Mouse (Mus musculus): ENCODE results near the gene Tlk2.

Tlk2 gene

GRCm38 (mm10) chr11:105317769-105318168 lies 139.2 kb downstream of the Tlk2 start:
- DNase-seq, result no peak

- DNase-seq, result no peak
Observed at GRCm38 (mm10) chr11:105321090-105321489, 142.5 kb downstream of the Tlk2 start.

GRCm38 (mm10) chr11:105323530-105323929 lies 144.9 kb downstream of the Tlk2 start:
- no peak for DNase-seq

GRCm38 (mm10) chr11:105327101-105327500 lies 148.5 kb downstream of the Tlk2 start:
- peak; percentile 78 for DNase-seq

- no peak for DNase-seq
Observed at GRCm38 (mm10) chr11:105329962-105330361, 151.4 kb downstream of the Tlk2 start.

- DNase-seq, result no peak
Observed at GRCm38 (mm10) chr11:105331129-105331528, 152.5 kb downstream of the Tlk2 start.

GRCm38 (mm10) chr11:105331732-105332131 lies 153.1 kb downstream of the Tlk2 start:
- DNase-seq, result peak; percentile 85

GRCm38 (mm10) chr11:105332468-105332867 lies 153.9 kb downstream of the Tlk2 start:
- peak; percentile 80 for DNase-seq
